Mouse (Mus musculus) kidney, adult 9 months (tissue): Measurements from ENCODE around the gene Haus7.

Experiments
- DNase-seq: peaks from one replicate; pipeline ENCODE4 v3.0.0; 2022

Haus7 gene

GRCm38 (mm10) chrX:73458877-73459392 lies at the start of gene Haus7:
Gene Haus7, minus strand, starts transcription at chrX:73459044.
- DNase-seq, result peak; percentile 96

- DNase-seq, result no peak
These were observed 47.7 kb upstream of the Haus7 start for GRCm38 (mm10) chrX:73506577-73506976.

- DNase-seq, result no peak
These were observed 46.4 kb upstream of the Haus7 start for GRCm38 (mm10) chrX:73505130-73505735.

- DNase-seq, result no peak
These were observed 37.9 kb upstream of the Haus7 start for GRCm38 (mm10) chrX:73496746-73497145.

GRCm38 (mm10) chrX:73493567-73493966 lies 34.7 kb upstream of the Haus7 start:
- peak; percentile 70 for DNase-seq

GRCm38 (mm10) chrX:73490804-73491203 lies 32.0 kb upstream of the Haus7 start:
- no peak for DNase-seq

GRCm38 (mm10) chrX:73490186-73490585 lies 31.3 kb upstream of the Haus7 start:
- no peak for DNase-seq

- no peak for DNase-seq
These were observed 28.1 kb upstream of the Haus7 start for GRCm38 (mm10) chrX:73486920-73487319.

- DNase-seq, result no peak
These were observed 26.0 kb upstream of the Haus7 start for GRCm38 (mm10) chrX:73484870-73485269.

GRCm38 (mm10) chrX:73484076-73484475 lies 25.2 kb upstream of the Haus7 start:
- DNase-seq, result no peak

- DNase-seq, result no peak
These were observed 24.6 kb upstream of the Haus7 start, which contains the start of gene Bgn for GRCm38 (mm10) chrX:73483484-73483810. Gene Bgn, plus strand, starts transcription at chrX:73483602.

- DNase-seq, result no peak
These were observed 24.0 kb upstream of the Haus7 start for GRCm38 (mm10) chrX:73482643-73483483.

- DNase-seq, result peak; percentile 32
These were observed 21.5 kb upstream of the Haus7 start for GRCm38 (mm10) chrX:73480334-73480733.

GRCm38 (mm10) chrX:73479656-73480055 lies 20.8 kb upstream of the Haus7 start:
- DNase-seq, result no peak

GRCm38 (mm10) chrX:73477500-73477899 lies 18.7 kb upstream of the Haus7 start:
- DNase-seq, result no peak

GRCm38 (mm10) chrX:73476621-73477020 lies 17.8 kb upstream of the Haus7 start:
- peak; percentile 69 for DNase-seq

GRCm38 (mm10) chrX:73475658-73476256 lies 16.9 kb upstream of the Haus7 start:
- no peak for DNase-seq

- DNase-seq, result no peak
These were observed 15.7 kb upstream of the Haus7 start for GRCm38 (mm10) chrX:73474340-73475165.

- no peak for DNase-seq
These were observed 12.9 kb upstream of the Haus7 start for GRCm38 (mm10) chrX:73471764-73472163.

GRCm38 (mm10) chrX:73468752-73469151 lies 9.9 kb upstream of the Haus7 start:
- no peak for DNase-seq

GRCm38 (mm10) chrX:73468330-73468729 lies 9.5 kb upstream of the Haus7 start:
- DNase-seq, result peak; percentile 28

- no peak for DNase-seq
These were observed 8.8 kb upstream of the Haus7 start for GRCm38 (mm10) chrX:73467446-73468241.
